Mouse (Mus musculus): ENCODE measurements around the gene Caprin1. TPM values are rescaled to one million over a fixed set of nuclear protein-coding genes. Genes with fewer than 3 reads are reported as not detected.

Gene Caprin1
- polyA plus RNA-seq, 1 experiment from 2014 or later = 434 TPM

GRCm38 (mm10) chr2:103833816-103834445 is 36.5 kb upstream of the Caprin1 start:
- no peaks in the 10 kb centered on the region for H3K36me3 ChIP-seq (ENCODE audit: control insufficient read depth, insufficient read depth, low read length)
- no peak overlapping the region for H3K4me3 ChIP-seq (ENCODE audit: low read depth, low read length)
- 73% methylated on average over 3 of the region's 3 CpGs for WGBS
- ATAC-seq (no peak), DNase-seq (ENCODE audit: low spot score) (no peak)
- no peaks in the 10 kb centered on the region for H3K9me3 ChIP-seq (replicated peaks; ENCODE audit: control insufficient read depth, low read length)
- no peak overlapping the region for H3K27ac ChIP-seq (ENCODE audit: low read depth, low read length)
- no peak overlapping the region for H3K9ac ChIP-seq (ENCODE audit: low read length)
- no peaks in the 10 kb centered on the region for H3K4me1 ChIP-seq (ENCODE audit: control insufficient read depth, insufficient read depth, low read length)
- no peak overlapping the region for H3K4me2 ChIP-seq (ENCODE audit: low read length)
- no peaks in the 10 kb centered on the region for H3K27me3 ChIP-seq (replicated peaks; ENCODE audit: control insufficient read depth, insufficient read depth, low read length)

- ATAC-seq (no peak), DNase-seq (ENCODE audit: low spot score) (no peak)
- no peak overlapping the region for H3K27ac ChIP-seq (ENCODE audit: low read depth, low read length)
- no peaks in the 10 kb centered on the region for H3K9me3 ChIP-seq (replicated peaks; ENCODE audit: control insufficient read depth, low read length)
- WGBS = 82% methylated on average over 5 of the region's 5 CpGs
- no peak overlapping the region for H3K9ac ChIP-seq (ENCODE audit: low read length)
- no peak overlapping the region for H3K4me2 ChIP-seq (ENCODE audit: low read length)
- H3K27me3 ChIP-seq (replicated peaks; ENCODE audit: control insufficient read depth, insufficient read depth, low read length) = no peaks in the 10 kb centered on the region
- no peaks in the 10 kb centered on the region for H3K36me3 ChIP-seq (ENCODE audit: control insufficient read depth, insufficient read depth, low read length)
- H3K4me1 ChIP-seq (ENCODE audit: control insufficient read depth, insufficient read depth, low read length) = no peaks in the 10 kb centered on the region
- H3K4me3 ChIP-seq (ENCODE audit: low read depth, low read length) = no peak overlapping the region
These were observed 35.5 kb upstream of the Caprin1 start for GRCm38 (mm10) chr2:103832899-103833298.

DNA sequence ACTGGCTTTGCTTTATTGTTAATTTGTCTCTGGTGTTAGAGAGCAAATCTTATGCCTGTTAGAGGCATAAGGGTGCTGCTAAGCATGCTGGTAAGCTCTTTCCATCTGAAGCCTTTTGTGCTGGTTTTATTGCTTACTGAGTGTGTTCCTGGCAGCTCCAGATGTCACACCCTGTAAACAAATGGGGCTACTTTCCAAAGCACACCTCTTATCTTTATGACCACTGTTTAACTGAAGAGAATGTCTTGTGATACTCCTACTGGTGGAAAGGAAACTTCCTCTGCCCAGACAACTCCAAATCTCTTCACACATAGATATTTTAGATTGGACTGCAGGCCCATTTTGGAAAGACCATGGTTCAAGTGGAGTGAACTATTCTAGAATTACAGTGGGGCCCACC is 31.5 kb upstream of the Caprin1 start:
- no peak overlapping the region for H3K27ac ChIP-seq (ENCODE audit: low read depth, low read length)
- no peaks in the 10 kb centered on the region for H3K4me1 ChIP-seq (ENCODE audit: control insufficient read depth, insufficient read depth, low read length)
- no peak for ATAC-seq
- no peaks in the 10 kb centered on the region for H3K36me3 ChIP-seq (ENCODE audit: control insufficient read depth, insufficient read depth, low read length)
- H3K4me3 ChIP-seq (ENCODE audit: low read depth, low read length) = no peak overlapping the region
- H3K9ac ChIP-seq (ENCODE audit: low read length) = no peak overlapping the region
- no peak for DNase-seq (ENCODE audit: low spot score)
- H3K9me3 ChIP-seq (replicated peaks; ENCODE audit: control insufficient read depth, low read length) = no peaks in the 10 kb centered on the region
- no peak overlapping the region for H3K4me2 ChIP-seq (ENCODE audit: low read length)
- H3K27me3 ChIP-seq (replicated peaks; ENCODE audit: control insufficient read depth, insufficient read depth, low read length) = no peaks in the 10 kb centered on the region

DNA sequence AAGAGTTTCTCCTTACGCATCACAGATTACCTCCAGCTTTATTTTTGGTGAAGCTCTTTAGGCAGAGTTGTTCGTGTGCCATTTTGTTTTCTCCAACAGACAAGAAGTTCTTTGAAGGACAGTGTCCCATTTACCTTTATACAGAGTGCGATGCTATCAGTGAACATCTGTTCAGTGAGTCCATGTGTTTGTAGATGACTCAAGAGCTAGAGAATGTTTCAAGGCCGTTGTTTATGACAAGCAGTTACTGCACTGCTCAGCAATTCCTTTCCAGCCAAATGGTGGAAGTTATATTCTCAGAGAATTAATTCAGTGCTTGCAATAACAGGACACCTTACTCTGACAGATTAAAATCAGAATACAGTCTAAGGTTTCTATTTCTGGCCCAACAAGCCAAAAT is 27.5 kb upstream of the Caprin1 start:
- no peak overlapping the region for H3K27ac ChIP-seq (ENCODE audit: low read depth, low read length)
- H3K4me3 ChIP-seq (ENCODE audit: low read depth, low read length) = no peak overlapping the region
- no peak for DNase-seq (ENCODE audit: low spot score)
- 87% methylated on average over 4 of the region's 4 CpGs for WGBS
- no peak overlapping the region for H3K4me2 ChIP-seq (ENCODE audit: low read length)
- no peaks in the 10 kb centered on the region for H3K36me3 ChIP-seq (ENCODE audit: control insufficient read depth, insufficient read depth, low read length)
- no peaks in the 10 kb centered on the region for H3K27me3 ChIP-seq (replicated peaks; ENCODE audit: control insufficient read depth, insufficient read depth, low read length)
- H3K9me3 ChIP-seq (replicated peaks; ENCODE audit: control insufficient read depth, low read length) = no peaks in the 10 kb centered on the region
- no peaks in the 10 kb centered on the region for H3K4me1 ChIP-seq (ENCODE audit: control insufficient read depth, insufficient read depth, low read length)
- no peak for ATAC-seq
- no peak overlapping the region for H3K9ac ChIP-seq (ENCODE audit: low read length)

DNA sequence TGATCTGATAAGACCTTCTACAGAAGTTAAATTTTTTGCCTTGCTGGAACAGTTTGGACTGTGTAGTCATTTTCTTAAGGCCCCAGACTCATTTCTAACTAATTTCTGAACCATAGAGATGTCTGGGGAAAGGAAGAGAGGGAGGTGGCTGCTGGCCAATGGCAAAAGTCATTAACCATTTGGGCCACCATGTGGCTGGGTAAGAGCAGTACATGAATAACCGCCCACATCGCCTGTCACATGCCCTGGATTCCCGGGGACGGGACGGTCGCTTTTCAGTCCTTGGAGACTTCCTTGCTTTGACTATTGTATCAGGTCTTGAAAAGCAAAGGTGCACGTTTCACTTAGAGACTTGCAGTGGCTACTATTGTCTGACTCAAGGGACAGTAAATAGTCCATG is 25.1 kb upstream of the Caprin1 start:
- H3K9me3 ChIP-seq (replicated peaks; ENCODE audit: control insufficient read depth, low read length) = no peaks in the 10 kb centered on the region
- DNase-seq (ENCODE audit: low spot score) = no peak
- H3K27ac ChIP-seq (ENCODE audit: low read depth, low read length) = no peak overlapping the region
- ATAC-seq = no peak
- H3K27me3 ChIP-seq (replicated peaks; ENCODE audit: control insufficient read depth, insufficient read depth, low read length) = no peaks in the 10 kb centered on the region
- 69% methylated on average over 7 of the region's 7 CpGs for WGBS
- no peak overlapping the region for H3K9ac ChIP-seq (ENCODE audit: low read length)
- no peak overlapping the region for H3K4me3 ChIP-seq (ENCODE audit: low read depth, low read length)
- H3K36me3 ChIP-seq (ENCODE audit: control insufficient read depth, insufficient read depth, low read length) = no peaks in the 10 kb centered on the region
- no peak overlapping the region for H3K4me2 ChIP-seq (ENCODE audit: low read length)
- no peaks in the 10 kb centered on the region for H3K4me1 ChIP-seq (ENCODE audit: control insufficient read depth, insufficient read depth, low read length)

DNA sequence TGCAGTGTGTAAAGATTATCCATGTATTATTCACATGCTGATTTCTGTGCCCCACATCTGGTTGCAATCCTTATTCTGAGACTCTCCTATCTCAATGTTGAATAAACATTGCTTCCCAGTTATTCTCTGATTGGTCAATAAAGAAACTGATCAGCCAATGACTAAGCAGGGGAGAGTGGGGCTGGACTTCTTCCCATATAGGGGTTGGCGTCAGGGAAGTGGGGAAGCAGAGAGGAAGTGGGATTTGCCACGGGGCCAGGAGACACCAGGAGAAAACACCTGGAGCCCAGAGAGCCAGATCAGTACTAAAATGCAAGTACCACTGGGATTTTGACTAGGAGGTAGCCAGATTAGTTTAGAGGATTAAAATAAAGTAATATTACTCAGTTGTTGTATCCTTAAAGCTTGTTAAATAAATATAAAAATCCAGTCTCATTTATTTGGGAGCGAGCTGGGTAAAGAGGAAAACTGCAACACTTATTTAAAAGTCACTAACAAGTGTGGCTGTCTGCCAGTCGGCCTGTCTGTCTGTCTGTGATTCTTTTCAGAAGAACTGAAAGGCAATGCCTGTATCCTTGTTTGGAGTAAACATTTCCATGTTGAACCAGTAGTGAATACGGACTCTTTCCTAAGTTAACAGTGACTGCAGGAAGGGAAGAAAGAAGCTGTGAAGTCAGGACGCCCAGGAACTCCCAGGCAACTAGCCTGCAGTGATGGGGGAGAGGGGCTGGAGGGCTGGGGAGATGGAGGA is 19.9 kb upstream of the Caprin1 start:
- Histone ChIP-seq H3K27ac (ENCODE audit: low read depth, low read length) (no peak overlapping the region), H3K9ac (ENCODE audit: low read length) (no peak overlapping the region), H3K4me2 (ENCODE audit: low read length) (no peak overlapping the region), H3K4me3 (ENCODE audit: low read depth, low read length) (no peak overlapping the region), H3K9me3 (replicated peaks; ENCODE audit: control insufficient read depth, low read length) (no peaks in the 10 kb centered on the region), H3K27me3 (replicated peaks; ENCODE audit: control insufficient read depth, insufficient read depth, low read length) (no peaks in the 10 kb centered on the region), H3K4me1 (ENCODE audit: control insufficient read depth, insufficient read depth, low read length) (no peaks in the 10 kb centered on the region), H3K36me3 (ENCODE audit: control insufficient read depth, insufficient read depth, low read length) (no peaks in the 10 kb centered on the region)
- no peak for ATAC-seq
- 35% methylated on average over 6 of the region's 6 CpGs for WGBS
- DNase-seq (ENCODE audit: low spot score) = no peak

GRCm38 (mm10) chr2:103815976-103816375 is 18.5 kb upstream of the Caprin1 start:
- Histone ChIP-seq H3K27ac (ENCODE audit: low read depth, low read length) (no peak overlapping the region), H3K36me3 (ENCODE audit: control insufficient read depth, insufficient read depth, low read length) (no peaks in the 10 kb centered on the region), H3K9ac (ENCODE audit: low read length) (no peak overlapping the region), H3K4me3 (ENCODE audit: low read depth, low read length) (no peak overlapping the region), H3K9me3 (replicated peaks; ENCODE audit: control insufficient read depth, low read length) (no peaks in the 10 kb centered on the region), H3K27me3 (replicated peaks; ENCODE audit: control insufficient read depth, insufficient read depth, low read length) (no peaks in the 10 kb centered on the region), H3K4me1 (ENCODE audit: control insufficient read depth, insufficient read depth, low read length) (no peaks in the 10 kb centered on the region), H3K4me2 (ENCODE audit: low read length) (no peak overlapping the region)
- ATAC-seq = no peak
- WGBS = 87% methylated on average over 3 of the region's 3 CpGs
- DNase-seq (ENCODE audit: low spot score) = no peak

DNA sequence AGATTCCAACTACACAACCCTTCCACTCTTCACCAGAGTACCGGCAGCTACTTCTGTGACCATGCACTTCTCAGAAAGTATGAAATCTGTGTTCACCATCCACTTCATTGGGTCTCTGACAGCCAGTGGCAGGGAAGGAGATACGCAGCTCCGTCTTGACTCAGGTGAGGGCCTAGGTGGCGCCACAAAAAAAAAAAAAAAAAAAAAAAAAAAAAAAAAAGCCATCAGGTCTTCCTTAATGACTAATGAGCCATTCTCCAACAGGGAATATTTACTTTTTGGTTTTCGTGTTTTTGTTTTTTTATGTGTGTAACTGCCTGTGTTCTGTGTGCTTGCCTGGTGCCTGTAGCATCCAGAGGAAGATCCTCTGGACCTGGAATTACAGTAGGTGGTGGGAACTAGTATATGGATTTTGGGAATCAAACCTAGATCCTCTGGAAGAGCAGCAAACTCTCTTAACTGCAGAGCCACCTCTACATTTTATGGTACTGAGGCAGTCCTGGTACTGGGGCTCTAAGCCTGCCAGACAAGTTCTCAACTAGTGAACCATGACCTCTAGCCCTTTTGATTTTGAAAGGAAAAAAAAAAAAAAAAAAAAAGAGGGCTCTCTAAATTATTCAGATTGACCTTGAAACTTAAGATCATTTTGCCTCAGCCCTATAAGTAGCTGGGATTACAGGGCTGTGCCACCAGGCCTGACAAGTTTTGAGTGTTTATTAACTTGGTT is 14.2 kb upstream of the Caprin1 start:
- H3K4me3 ChIP-seq (ENCODE audit: low read depth, low read length) = no peak overlapping the region
- H3K9ac ChIP-seq (ENCODE audit: low read length) = no peak overlapping the region
- H3K9me3 ChIP-seq (replicated peaks; ENCODE audit: control insufficient read depth, low read length) = no peaks in the 10 kb centered on the region
- DNase-seq (ENCODE audit: low spot score) (no peak), ATAC-seq (no peak)
- H3K36me3 ChIP-seq (ENCODE audit: control insufficient read depth, insufficient read depth, low read length) = no peaks in the 10 kb centered on the region
- H3K27me3 ChIP-seq (replicated peaks; ENCODE audit: control insufficient read depth, insufficient read depth, low read length) = no peaks in the 10 kb centered on the region
- H3K27ac ChIP-seq (ENCODE audit: low read depth, low read length) = no peak overlapping the region
- H3K4me1 ChIP-seq (ENCODE audit: control insufficient read depth, insufficient read depth, low read length) = no peaks in the 10 kb centered on the region
- WGBS = 66% methylated on average over 5 of the region's 5 CpGs
- no peak overlapping the region for H3K4me2 ChIP-seq (ENCODE audit: low read length)

- no peak overlapping the region for H3K4me2 ChIP-seq (ENCODE audit: low read length)
- no peaks in the 10 kb centered on the region for H3K27me3 ChIP-seq (replicated peaks; ENCODE audit: control insufficient read depth, insufficient read depth, low read length)
- H3K4me3 ChIP-seq (ENCODE audit: low read depth, low read length) = no peak overlapping the region
- ATAC-seq (no peak), DNase-seq (ENCODE audit: low spot score) (no peak)
- WGBS = 85% methylated on average over 6 of the region's 6 CpGs
- H3K27ac ChIP-seq (ENCODE audit: low read depth, low read length) = no peak overlapping the region
- no peak overlapping the region for H3K9ac ChIP-seq (ENCODE audit: low read length)
- no peaks in the 10 kb centered on the region for H3K4me1 ChIP-seq (ENCODE audit: control insufficient read depth, insufficient read depth, low read length)
- H3K9me3 ChIP-seq (replicated peaks; ENCODE audit: control insufficient read depth, low read length) = no peaks in the 10 kb centered on the region
- no peaks in the 10 kb centered on the region for H3K36me3 ChIP-seq (ENCODE audit: control insufficient read depth, insufficient read depth, low read length)
These were observed 13.0 kb upstream of the Caprin1 start for GRCm38 (mm10) chr2:103810412-103810811.

Data from forebrain, embryonic 14.5 days (tissue).